Mouse (Mus musculus) hindbrain, embryonic 15.5 days (tissue): ENCODE data around the gene Olfr985. TPM values are rescaled to one million over a fixed set of nuclear protein-coding genes. Genes with fewer than 3 reads are reported as not detected.

Experiments used
- ATAC-seq: fragments of 200-750 bp; cut with Nextera tagmentation; 2 replicates; pipeline ENCODE4 v1.8.0; 2017; ENCODE audit warnings: low read depth, moderate number of reproducible peaks, moderate TSS enrichment; ENCODE audit not compliant: low FRiP score
- H3K27ac ChIP-seq: fragments of 300-500 bp; sonication (generic); replicated peaks from 2 replicates; pipeline ENCODE4 v1.5.1; 2015; ENCODE audit warnings: mild to moderate bottlenecking, inconsistent platforms
- H3K27me3 ChIP-seq: fragments of 300-500 bp; sonication (generic); 2 replicates; pipeline ENCODE4 v1.6.1; 2015; ENCODE audit warnings: control low read depth, inconsistent platforms
- H3K36me3 ChIP-seq: fragments of 300-500 bp; sonication (generic); 2 replicates; pipeline ENCODE4 v1.6.1; 2015; ENCODE audit warnings: control low read depth, inconsistent platforms
- H3K4me1 ChIP-seq: fragments of 300-500 bp; sonication (generic); replicated peaks from 2 replicates; pipeline ENCODE4 v1.6.1; 2015; ENCODE audit warnings: control low read depth, inconsistent platforms
- H3K4me2 ChIP-seq: fragments of 300-500 bp; sonication (generic); 2 replicates; pipeline ENCODE4 v1.6.1; 2015; ENCODE audit warnings: moderate library complexity, mild to moderate bottlenecking, inconsistent platforms
- H3K4me3 ChIP-seq: fragments of 300-500 bp; sonication (generic); 2 replicates; pipeline ENCODE4 v1.5.1; 2015; ENCODE audit warnings: mild to moderate bottlenecking, inconsistent platforms
- H3K9ac ChIP-seq: fragments of 300-500 bp; sonication (generic); 2 replicates; pipeline ENCODE4 v1.6.1; 2015; ENCODE audit warnings: inconsistent platforms
- H3K9me3 ChIP-seq: fragments of 300-500 bp; sonication (generic); 2 replicates; pipeline ENCODE4 v1.6.1; 2016; ENCODE audit warnings: control low read depth, inconsistent platforms
- WGBS: fragments of 180-500 bp; shearing (Covaris S2); methylation state at CpG from one replicate; pipeline ENCODE4 v1.1.7; 2015; 5-methylcytosine and 5-hydroxymethylcytosine counted together
- polyA plus RNA-seq: library from polyadenylated mRNA; unstranded; fragments of >200 nt; fragmentation: Nextera tagmentation; extraction: Ambion mirVana; gene quantifications from 2 replicates; pipeline ENCODE4 v1.2.1, GENCODE M21; 2015

Olfr985 gene
- not detected in 2 replicates for polyA plus RNA-seq

DNA sequence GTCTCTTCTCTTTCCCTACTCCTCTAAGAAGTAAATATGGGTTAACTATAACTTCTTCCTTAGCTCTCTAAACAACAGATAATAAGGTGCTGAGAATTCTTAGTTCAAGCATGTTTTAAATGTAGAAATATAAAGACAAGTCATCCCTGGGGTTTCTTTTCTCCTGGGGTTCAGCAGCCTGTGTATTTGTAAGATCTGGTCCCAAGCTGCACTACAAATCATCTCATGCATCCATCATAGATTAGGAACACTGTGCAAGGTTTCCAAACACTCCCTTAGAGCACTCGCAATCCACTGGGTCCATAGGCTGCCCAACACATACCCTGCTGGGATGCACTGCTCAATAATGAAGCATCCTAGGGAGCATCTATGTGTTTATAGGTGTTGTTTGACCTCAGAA, at the start of gene Olfr985:
TSS of gene Olfr985 (minus strand) at position 101 of the 400 bp plus-strand sequence.
- Histone ChIP-seq H3K4me2 (no peak within 1 kb of the TSS), H3K36me3 (no peaks in the 10 kb centered on the region), H3K9ac (no peak within 1 kb of the TSS), H3K9me3 (no peaks in the 10 kb centered on the region), H3K27me3 (no peaks in the 10 kb centered on the region), H3K27ac (no peak within 1 kb of the TSS), H3K4me3 (no peak within 1 kb of the TSS), H3K4me1 (no peaks in the 10 kb centered on the region)
- no peak for ATAC-seq
- WGBS, result 93% methylated on average over 1 of the region's 1 CpGs

DNA sequence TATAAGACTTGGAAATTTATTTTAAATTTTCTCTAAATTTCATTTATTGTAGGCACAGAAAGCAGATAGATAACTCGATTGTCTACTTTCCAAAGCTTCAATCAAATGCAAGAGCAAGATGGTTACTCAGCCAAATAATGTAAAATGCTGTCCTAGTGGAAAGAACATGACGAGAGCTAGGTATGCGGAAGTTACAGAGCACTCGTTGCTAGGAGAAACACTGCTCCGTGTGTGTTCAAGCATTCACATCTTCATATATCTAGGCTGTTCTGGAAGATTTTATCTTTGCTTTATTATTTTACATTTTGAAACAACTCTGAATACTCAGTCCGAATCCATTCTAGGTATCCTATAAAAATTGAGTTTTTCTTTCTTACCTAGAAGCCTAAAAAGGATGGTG, 47.0 kb upstream of the Olfr985 start:
- WGBS, result 79% methylated on average over 6 of the region's 6 CpGs

DNA sequence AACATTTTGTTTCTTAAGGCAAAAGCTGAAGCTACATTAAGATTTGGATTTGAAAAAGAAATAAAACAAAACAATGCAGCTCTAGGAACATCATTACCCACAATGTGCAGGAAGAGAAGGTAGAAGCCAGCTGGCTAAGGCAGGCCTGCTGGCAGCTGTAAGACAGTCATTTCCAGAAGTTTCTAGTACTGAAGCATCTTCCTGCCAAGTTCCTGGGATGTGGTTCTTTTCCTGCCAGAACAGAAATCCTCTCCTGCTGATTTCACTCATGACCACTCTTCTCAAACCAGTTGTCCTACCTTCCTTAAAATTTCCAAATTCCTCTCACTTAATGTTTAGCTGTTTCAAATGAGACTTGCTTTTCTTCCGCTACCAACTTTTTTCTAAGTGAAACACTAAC, 36.5 kb upstream of the Olfr985 start:
- Histone ChIP-seq H3K9ac (no peak overlapping the region), H3K27me3 (no peaks in the 10 kb centered on the region), H3K36me3 (no peaks in the 10 kb centered on the region), H3K4me2 (no peak overlapping the region), H3K4me1 (no peaks in the 10 kb centered on the region), H3K4me3 (no peak overlapping the region), H3K9me3 (no peaks in the 10 kb centered on the region), H3K27ac (no peak overlapping the region)
- ATAC-seq, result no peak
- WGBS, result 96% methylated on average over 1 of the region's 1 CpGs

More for the DNA sequence above, 47.0 kb upstream of the Olfr985 start:
- Histone ChIP-seq H3K27me3 (no peaks in the 10 kb centered on the region), H3K4me3 (no peak overlapping the region), H3K4me2 (no peak overlapping the region), H3K27ac (no peak overlapping the region), H3K36me3 (no peaks in the 10 kb centered on the region), H3K9ac (no peak overlapping the region), H3K4me1 (no peaks in the 10 kb centered on the region), H3K9me3 (no peaks in the 10 kb centered on the region)
- ATAC-seq, result no peak

GRCm38 (mm10) chr9:40155118-40155644, 25.2 kb upstream of the Olfr985 start:
- no peaks in the 10 kb centered on the region for H3K9me3 ChIP-seq
- 74% methylated on average over 4 of the region's 4 CpGs for WGBS
- H3K4me1 ChIP-seq, result no peaks in the 10 kb centered on the region
- H3K4me3 ChIP-seq, result no peak overlapping the region
- no peaks in the 10 kb centered on the region for H3K36me3 ChIP-seq
- H3K27ac ChIP-seq, result no peak overlapping the region
- H3K27me3 ChIP-seq, result no peaks in the 10 kb centered on the region
- no peak for ATAC-seq
- H3K9ac ChIP-seq, result no peak overlapping the region
- no peak overlapping the region for H3K4me2 ChIP-seq

- ATAC-seq, result no peak
- WGBS, result 56% methylated on average over 1 of the region's 1 CpGs
- H3K27me3 ChIP-seq, result no peaks in the 10 kb centered on the region
These were observed 11.6 kb upstream of the Olfr985 start for GRCm38 (mm10) chr9:40141544-40141943.

GRCm38 (mm10) chr9:40139484-40139883, 9.5 kb upstream of the Olfr985 start:
- Histone ChIP-seq H3K4me2 (no peak overlapping the region), H3K4me3 (no peak overlapping the region), H3K4me1 (no peaks in the 10 kb centered on the region), H3K36me3 (no peaks in the 10 kb centered on the region), H3K9me3 (no peaks in the 10 kb centered on the region), H3K9ac (no peak overlapping the region), H3K27me3 (no peaks in the 10 kb centered on the region), H3K27ac (no peak overlapping the region)
- no peak for ATAC-seq
- 81% methylated on average over 4 of the region's 4 CpGs for WGBS

More at GRCm38 (mm10) chr9:40141544-40141943, 11.6 kb upstream of the Olfr985 start:
- Histone ChIP-seq H3K36me3 (no peaks in the 10 kb centered on the region), H3K4me1 (no peaks in the 10 kb centered on the region), H3K4me2 (no peak overlapping the region), H3K9me3 (no peaks in the 10 kb centered on the region), H3K27ac (no peak overlapping the region), H3K9ac (no peak overlapping the region), H3K4me3 (no peak overlapping the region)

DNA sequence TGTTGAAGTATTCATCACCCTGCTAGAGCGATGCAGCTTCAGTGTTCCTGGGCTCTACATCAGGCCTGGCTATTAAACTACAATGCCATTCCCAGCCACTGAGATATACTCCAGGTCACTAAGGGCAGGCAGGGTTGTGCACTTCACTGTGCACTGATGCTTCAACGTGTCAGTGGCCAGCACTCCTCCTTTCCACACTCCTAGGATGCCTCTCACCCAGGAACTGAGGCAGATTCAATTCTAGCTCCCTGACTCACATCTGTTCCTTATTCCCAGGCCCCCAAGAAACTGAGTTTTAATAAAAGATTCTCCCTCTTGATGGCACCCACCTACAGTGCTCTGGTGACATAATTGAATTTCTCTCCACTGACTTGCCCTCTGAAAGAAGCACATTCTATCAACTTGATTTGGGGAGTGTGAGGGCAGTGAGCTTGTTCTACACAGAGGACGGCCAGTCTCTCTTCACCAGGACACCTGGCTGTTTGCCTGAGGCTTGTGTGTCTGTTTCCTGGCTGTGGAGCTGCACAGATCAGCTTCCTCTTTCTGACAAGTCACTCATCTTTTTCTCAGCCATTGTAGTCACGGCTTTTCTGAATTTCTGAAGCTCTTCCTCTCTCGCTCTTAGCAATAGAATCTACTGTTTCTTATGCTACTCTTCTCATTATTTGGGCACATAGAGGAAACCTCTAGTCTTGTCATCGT, 7.2 kb upstream of the Olfr985 start:
- Histone ChIP-seq H3K36me3 (no peaks in the 10 kb centered on the region), H3K27me3 (no peaks in the 10 kb centered on the region), H3K4me1 (no peaks in the 10 kb centered on the region), H3K9me3 (no peaks in the 10 kb centered on the region), H3K9ac (no peak overlapping the region), H3K4me3 (no peak overlapping the region), H3K27ac (no peak overlapping the region), H3K4me2 (no peak overlapping the region)
- ATAC-seq, result no peak
- 82% methylated on average over 6 of the region's 6 CpGs for WGBS

- no peak for ATAC-seq
- H3K4me3 ChIP-seq, result no peak overlapping the region
- WGBS, result 98% methylated on average over 1 of the region's 1 CpGs
These were observed 572 bp upstream of the Olfr985 start for GRCm38 (mm10) chr9:40130556-40130955.

GRCm38 (mm10) chr9:40117287-40117659, 12.7 kb downstream of the Olfr985 start:
- Histone ChIP-seq H3K27ac (no peak overlapping the region), H3K4me2 (no peak overlapping the region), H3K4me1 (no peaks in the 10 kb centered on the region), H3K36me3 (no peaks in the 10 kb centered on the region), H3K4me3 (no peak overlapping the region), H3K9ac (no peak overlapping the region), H3K9me3 (no peaks in the 10 kb centered on the region), H3K27me3 (no peaks in the 10 kb centered on the region)
- no peak for ATAC-seq
- 72% methylated on average over 5 of the region's 5 CpGs for WGBS

More at GRCm38 (mm10) chr9:40130556-40130955, 572 bp upstream of the Olfr985 start:
- Histone ChIP-seq H3K4me2 (no peak overlapping the region), H3K9ac (no peak overlapping the region), H3K4me1 (no peaks in the 10 kb centered on the region), H3K27ac (no peak overlapping the region), H3K36me3 (no peaks in the 10 kb centered on the region), H3K9me3 (no peaks in the 10 kb centered on the region), H3K27me3 (no peaks in the 10 kb centered on the region)

DNA sequence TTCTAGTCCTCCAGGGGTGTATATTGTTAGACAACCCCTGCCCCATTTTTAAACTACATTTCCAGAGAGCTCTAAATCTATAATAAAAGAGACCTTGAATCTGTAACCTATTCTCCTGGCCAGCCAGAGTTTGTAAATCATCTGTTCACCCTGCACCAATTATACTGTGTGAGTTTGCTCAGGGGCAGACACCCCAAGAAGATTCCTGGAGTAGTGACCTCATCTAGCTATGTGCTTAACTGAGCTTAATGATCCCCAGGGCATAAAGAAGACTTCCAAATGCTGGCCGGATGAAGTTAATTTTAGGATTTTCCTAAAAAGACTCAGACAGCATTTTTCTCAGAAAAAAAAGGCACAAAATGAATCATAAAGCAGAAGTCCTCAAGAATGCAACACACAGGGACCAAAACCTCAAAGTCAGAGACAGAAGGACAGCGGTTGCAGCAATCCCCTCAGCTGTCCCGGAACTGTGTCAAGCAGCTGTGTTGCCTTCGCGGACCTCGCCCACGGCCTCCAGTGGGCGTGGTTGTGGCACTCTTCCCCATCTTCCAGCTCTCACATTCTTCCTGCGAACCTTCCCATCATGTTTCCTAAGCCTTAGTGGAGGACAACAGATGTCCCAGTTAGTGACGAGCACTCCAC, 13.2 kb downstream of the Olfr985 start:
- no peak overlapping the region for H3K9ac ChIP-seq
- 70% methylated on average over 10 of the region's 10 CpGs for WGBS
- H3K4me2 ChIP-seq, result no peak overlapping the region
- H3K27ac ChIP-seq, result no peak overlapping the region
- no peaks in the 10 kb centered on the region for H3K4me1 ChIP-seq
- no peaks in the 10 kb centered on the region for H3K9me3 ChIP-seq
- H3K27me3 ChIP-seq, result no peaks in the 10 kb centered on the region
- no peak overlapping the region for H3K4me3 ChIP-seq
- H3K36me3 ChIP-seq, result no peaks in the 10 kb centered on the region
- ATAC-seq, result no peak

GRCm38 (mm10) chr9:40114106-40114505, 15.9 kb downstream of the Olfr985 start, which contains the start of gene Olfr984:
TSS of gene Olfr984 (minus strand) at chr9:40114206.
- Histone ChIP-seq H3K36me3 (no peaks in the 10 kb centered on the region), H3K4me2 (no peak within 1 kb of the TSS), H3K4me1 (no peaks in the 10 kb centered on the region), H3K27ac (no peak within 1 kb of the TSS), H3K9ac (no peak within 1 kb of the TSS), H3K4me3 (no peak within 1 kb of the TSS), H3K27me3 (no peaks in the 10 kb centered on the region), H3K9me3 (no peaks in the 10 kb centered on the region)
- WGBS, result 92% methylated on average over 2 of the region's 2 CpGs
- ATAC-seq, result no peak

- H3K4me2 ChIP-seq, result no peak overlapping the region
- ATAC-seq, result no peak
- no peak overlapping the region for H3K4me3 ChIP-seq
- H3K27ac ChIP-seq, result no peak overlapping the region
- no peaks in the 10 kb centered on the region for H3K9me3 ChIP-seq
- no peaks in the 10 kb centered on the region for H3K27me3 ChIP-seq
- H3K9ac ChIP-seq, result no peak overlapping the region
- 57% methylated on average over 3 of the region's 3 CpGs for WGBS
- H3K4me1 ChIP-seq, result no peaks in the 10 kb centered on the region
- no peaks in the 10 kb centered on the region for H3K36me3 ChIP-seq
These were observed 35.2 kb downstream of the Olfr985 start for GRCm38 (mm10) chr9:40094769-40095168.
